Mouse (Mus musculus) spleen, adult 18-20 months (tissue): ENCODE measurements around the gene Pomgnt1.

ENCODE experiments used
- DNase-seq, 2 experiments: peaks; one replicate each; pipeline ENCODE4 v3.0.0; 2022; ENCODE audit warnings: mixed read lengths in 2 of 2

The Pomgnt1 gene

DNA sequence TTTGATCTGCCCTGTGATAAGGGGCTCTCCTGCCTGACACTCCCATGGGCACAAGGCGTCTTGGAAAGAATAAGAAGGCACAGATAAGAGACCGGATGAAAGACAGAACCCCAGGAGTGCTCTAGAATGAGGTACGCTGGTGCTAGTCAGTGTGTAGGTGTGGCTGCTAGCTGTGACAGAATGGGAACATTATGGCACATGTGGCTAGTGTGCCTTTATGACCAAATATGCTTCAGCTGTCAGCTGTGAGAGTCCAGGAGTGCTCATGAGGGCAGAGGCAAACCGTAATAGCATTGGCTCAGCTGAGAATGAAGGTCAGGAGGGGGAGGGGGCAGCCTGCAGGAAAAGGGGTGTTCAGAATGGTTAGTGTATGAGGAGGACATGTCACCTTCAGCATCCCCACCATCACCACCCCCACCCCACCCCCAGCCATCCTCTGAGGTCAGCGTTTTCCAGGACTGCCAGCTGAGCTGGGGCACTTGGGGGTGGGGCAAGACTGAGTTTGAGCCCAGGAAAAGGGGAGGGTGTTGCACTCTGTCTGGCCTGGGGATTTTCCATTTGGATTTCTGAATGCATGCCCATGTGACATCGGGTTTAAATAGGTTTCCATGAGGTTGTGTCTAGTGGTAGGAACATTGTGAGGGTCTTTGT is 51.0 kb downstream of the Pomgnt1 start:
- no peak for DNase-seq

DNA sequence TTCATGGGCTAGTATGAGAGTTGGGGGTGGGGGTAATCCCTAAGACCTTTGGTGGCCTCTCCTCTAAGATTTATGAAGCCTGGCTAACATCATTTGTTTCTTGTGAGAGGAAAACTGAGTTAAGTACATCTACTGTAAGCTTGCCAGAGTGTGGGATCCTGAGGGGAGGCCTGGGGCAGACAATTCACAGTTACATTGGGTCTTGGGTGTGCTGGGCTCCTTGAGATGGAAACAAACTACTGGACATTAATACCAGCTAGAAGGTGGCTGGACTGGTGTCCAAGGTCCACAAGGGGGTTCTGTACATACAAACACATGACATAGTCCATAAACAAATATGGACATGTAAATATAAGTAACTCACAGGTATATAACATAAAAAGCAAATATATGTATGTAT is 51.5 kb downstream of the Pomgnt1 start:
- no peak for DNase-seq

DNA sequence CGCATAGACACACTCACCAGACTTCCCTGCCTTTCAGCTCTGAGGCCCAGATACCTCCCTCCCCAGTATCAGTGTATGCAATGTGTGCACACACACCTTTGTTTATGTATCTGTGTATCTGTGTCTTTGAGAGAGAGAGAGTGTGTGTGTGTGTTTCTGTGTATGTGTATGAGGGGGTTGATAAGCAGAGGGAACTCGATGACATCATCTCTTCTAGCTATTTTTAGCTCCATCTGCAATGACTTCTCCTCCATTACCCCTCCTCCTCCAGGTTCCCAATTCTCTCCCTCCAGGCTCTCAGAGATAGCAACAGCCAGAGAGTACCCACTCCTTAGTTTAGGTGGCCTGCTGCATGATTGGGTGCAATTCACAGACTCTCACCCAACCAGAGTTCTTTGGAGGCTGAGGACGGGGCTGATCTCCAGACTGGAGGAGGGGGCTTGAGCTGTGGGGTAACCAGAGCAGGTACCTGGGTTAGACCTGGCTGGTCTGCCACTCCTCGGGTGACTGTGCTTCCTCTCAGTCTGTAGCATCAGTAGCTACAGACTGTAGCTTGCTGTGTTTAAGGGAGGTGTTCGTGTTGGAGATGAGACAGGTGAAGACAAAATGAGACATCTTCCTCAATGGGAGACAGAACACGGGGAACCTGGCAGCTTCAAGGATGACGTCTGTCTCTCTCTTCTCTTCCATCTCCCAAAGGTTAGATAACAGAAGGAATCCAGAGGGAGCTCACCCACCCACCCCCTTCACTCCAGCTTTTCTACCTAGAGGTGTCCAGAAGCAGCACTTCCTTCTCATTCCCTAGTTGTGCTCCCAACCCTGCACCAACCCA is 52.3 kb downstream of the Pomgnt1 start:
- DNase-seq: no peak

DNA sequence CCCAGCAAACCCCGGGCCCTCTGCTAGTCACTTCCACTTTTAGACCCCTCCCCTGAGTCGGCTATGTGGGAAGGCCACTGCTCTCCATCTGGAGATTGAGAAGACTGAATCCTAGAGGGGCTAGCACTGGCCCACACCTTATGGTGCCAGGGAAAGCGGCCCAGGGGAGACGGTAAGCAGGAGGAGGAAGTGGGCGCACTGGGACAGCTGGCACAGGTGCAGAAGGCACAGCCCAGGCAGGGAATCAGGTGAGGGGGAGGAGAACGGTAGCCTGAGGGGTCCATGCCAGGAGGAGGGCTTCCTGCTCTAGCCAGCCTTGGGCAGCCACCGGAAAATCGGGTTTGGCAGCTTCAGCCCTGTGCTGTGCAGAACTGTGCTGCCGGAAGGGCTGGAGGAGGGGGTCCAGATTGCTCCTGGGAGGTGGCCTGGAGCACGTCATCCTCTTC is 52.9 kb downstream of the Pomgnt1 start:
- DNase-seq: peak; percentile 25 to 37

DNA sequence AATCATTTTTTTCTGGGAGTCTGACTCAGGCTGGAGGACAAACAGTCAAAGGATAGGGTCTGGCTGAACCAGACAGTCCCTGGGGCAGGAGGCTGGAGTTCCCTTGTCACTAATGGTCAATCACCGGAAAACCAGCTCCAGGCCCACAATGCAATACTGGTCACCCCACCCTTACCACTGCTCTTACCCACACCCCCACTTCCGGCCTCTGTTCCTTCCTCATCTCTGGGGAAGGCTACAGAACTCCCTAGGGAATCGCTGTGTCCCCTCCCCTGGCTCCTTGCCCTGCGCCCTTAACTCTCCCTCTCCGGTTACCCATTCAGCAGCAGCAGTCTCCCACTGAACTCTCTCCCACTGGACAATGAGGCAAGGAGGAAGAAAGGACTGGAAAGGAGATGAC is 53.5 kb downstream of the Pomgnt1 start:
- peak; percentile 54 to 55 for DNase-seq

DNA sequence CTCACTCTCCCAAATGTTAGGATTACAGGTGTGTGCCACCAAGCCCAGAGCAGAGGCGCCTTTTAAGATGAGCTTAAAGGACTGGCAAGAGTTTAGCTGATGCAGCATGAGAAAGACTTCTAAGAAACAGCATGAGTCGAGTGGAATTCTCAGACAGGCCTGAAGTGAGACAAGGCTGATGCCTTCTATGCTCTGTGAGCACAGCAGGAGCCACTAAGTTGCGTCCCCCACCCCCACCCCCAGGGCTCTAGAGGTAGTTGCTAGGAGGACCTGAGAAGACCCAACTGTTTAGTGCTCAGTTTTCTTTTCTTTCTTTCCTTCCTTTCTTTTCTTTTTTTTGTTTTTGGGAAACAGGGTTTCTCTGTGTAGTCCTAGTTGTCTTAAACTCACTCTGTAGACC is 58.4 kb downstream of the Pomgnt1 start:
- DNase-seq: no peak

DNA sequence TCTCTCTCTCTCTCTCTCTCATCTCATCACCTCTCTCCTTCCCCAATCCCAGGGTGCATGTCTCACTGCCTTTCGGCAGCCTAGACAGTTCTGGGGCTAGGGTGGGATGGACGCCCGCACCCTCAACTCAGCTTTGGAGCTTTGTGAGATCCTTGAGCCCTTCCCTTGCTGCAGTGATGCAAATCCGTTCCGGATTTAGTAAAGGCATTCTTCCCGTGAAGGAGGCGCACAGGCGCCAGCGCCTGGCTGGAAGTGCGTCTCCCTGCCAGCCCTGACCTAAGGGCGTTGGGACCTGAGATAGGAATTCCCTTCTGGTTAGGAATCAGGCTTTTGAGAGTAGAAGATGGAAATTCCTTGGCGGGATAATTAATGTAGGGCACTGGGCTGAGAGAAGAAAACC is 59.1 kb downstream of the Pomgnt1 start:
- DNase-seq: no peak

DNA sequence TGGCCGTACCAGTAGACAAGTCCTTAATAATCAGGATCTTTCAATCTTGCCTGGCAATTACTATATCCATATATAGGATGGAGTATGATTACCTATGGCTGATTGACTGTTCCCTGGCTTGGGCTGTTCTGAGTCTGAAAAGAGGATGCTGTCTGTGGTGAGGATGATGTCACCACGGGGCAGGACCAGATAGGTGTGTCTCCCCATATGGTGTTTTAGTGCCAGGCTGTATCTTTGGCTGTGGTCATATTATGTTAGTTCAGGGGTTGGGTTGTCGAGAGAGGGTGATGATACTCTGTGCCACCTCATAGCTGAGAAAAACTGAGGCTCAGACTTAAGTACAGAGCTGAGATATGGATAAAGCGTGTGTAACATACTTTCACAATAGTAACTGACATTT is 61.4 kb downstream of the Pomgnt1 start:
- no peak for DNase-seq

DNA sequence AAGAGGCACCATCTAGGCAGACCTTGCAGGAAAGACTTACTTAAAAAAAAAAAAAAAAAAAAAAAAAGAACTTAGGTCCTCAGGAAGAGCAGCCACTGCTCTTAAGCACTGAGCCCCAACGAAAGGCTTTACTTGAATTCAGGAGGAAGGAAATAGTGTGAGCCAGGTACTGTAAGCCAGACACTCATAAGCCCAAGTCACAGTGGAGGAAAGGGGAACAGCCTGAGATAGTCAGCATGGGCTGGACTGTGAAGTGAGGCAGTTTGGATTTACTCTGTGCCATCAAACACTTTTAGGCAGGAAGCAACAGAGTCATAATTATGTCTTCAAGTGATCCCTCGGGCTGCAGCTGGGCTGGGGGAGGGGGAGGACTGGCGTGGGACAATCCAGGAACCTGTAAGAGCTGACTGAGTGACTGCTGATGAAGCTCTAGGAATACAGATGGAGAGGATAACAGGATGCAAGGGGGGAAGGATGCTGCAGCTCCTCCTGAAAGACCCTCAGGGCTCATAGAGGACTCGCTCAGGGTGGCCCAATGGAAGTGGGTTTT is 68.7 kb downstream of the Pomgnt1 start:
- no peak for DNase-seq

DNA sequence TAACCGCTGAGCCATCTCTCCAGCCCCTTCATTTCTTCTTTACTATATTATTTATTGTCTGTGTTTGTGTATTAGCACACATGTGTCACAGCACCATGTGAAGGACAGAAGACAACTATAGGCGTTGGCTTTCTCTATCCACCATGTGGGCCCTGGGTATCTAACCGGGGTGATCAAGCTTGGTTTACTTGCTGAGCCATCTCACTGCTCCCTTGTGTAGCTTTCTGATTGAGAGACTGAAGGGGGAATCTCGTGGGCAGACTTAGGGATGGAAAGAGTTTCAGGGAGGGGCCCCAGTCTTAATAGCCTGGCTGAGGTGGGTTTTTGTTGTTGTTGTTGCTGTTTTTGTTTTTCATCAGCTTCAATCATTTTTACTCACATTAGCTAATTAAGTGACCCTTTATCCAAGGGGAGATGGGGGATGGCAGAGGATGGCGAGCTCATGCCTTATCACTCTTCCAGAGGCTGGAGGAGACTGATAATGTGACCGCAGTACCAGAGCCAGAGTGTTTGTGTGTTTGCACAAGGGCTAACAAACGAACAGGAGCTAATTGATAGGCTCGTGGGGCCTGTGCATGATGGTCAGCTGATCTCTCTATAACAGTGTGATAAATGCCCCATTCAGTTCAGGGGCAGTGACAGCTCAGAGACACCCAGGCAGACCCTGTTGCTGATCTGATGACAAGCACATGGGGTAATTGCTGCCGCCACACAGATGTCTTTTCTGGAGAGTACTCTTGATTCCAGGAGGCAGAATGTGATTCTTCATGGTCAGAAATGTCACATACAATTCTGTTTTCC is 70.1 kb downstream of the Pomgnt1 start:
- DNase-seq: no peak

DNA sequence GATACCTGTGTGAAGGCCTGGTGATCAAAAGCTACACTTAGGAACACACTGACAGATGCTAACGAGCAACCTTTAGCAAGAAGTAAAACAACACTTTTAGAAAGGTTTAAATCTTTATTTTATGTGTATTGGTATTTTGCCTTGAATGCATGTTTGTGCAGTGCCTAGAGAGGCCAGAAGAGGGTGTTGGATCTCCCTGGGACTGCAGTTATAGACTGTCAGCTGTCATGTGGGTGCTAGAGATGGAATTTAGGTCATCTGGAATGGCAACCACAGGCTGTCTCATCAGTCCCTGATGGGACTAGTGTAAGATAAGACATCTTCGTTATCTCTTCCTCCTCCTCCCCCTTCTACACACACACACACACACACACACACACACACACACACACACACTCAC is 74.8 kb downstream of the Pomgnt1 start:
- no peak for DNase-seq

DNA sequence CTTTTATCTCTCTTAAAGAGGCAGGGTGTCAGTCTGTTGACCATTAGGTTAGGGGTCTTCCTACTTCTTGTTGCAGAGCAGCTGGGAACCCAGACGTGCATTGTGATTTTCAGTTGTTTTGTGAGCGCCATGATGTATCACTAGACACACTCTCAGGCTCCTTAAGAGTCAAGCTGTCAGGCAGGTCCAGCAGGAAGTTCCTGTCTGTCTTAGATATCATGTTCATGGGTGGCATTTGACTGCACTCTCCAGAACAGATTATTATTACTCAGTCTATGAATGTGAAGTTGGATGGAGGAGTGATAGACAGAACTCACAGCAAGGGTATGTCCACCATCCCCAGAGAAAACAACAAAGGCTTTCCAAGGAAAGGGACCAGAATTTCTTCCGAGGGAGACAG is 80.8 kb downstream of the Pomgnt1 start:
- DNase-seq: no peak

DNA sequence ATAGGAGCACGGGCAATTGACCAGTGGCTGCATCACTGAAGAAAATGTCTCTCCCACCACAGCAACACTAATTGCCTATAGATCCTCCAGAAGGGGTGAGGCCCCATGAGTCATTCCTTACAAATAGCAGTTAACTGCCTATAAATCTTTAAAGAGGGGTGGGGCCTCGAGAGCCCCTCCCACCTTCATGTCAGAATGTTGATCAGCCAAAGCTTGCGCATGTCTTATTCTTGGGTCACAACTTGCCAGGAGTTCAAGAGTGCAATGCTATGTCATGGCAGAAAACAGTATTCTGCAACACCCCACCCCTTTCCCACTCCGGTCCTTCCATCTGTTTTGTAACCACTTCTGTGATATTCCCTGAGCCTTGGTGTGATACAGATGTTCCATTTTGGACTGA is 82.9 kb downstream of the Pomgnt1 start:
- no peak for DNase-seq

DNA sequence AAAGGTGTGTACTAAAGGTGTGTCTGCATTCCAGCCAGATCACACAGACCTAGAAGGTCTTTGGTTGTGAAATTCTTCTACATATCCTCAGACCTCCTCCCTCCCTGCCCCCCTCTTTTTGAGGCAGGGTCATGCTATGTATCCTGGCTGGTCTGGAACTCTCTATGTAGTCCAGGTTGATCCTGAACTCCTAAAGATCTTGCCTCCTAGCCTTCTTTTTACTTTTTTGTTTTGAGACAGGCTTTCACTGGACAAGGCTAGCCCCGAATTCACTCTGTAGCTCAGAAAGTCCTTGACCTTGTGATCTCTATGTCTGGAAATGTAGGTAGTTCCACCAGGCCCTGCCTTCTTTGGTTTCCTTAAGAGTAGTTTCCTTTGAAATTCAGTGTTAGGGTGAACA is 85.3 kb downstream of the Pomgnt1 start:
- no peak for DNase-seq
